Mouse (Mus musculus) midbrain, embryonic 11.5 days (tissue): ENCODE measurements at regions not wholly inside any gene's neighbourhood (a gene's known extent, or its start where the extent isn't known, plus 50 kb on each side); places are given as distances from the start of the nearest gene placed in this dataset.

Experiments used
- ATAC-seq: fragments of 200-750 bp; cut with Nextera tagmentation; 2 replicates; pipeline ENCODE4 v1.8.0; 2017; ENCODE audit warnings: moderate TSS enrichment, moderate library complexity; ENCODE audit not compliant: low FRiP score
- DNase-seq: peaks from one replicate; pipeline ENCODE4 v3.0.0; 2015; ENCODE audit warnings: low spot score; ENCODE audit errors: missing footprints
- H3K27ac ChIP-seq: fragments of 300-500 bp; sonication (generic); 2 replicates; pipeline ENCODE4 v1.5.1; 2014; ENCODE audit warnings: low read depth, low read length
- H3K27me3 ChIP-seq: fragments of 300-500 bp; sonication (generic); 2 replicates; pipeline ENCODE4 v1.6.1; 2014; ENCODE audit warnings: mild to moderate bottlenecking, low read length, moderate library complexity, mixed read lengths; ENCODE audit not compliant: control insufficient read depth, insufficient read depth
- H3K36me3 ChIP-seq: fragments of 300-500 bp; sonication (generic); 2 replicates; pipeline ENCODE4 v1.6.1; 2014; ENCODE audit warnings: mild to moderate bottlenecking, low read length, moderate library complexity, mixed read lengths; ENCODE audit not compliant: control insufficient read depth, insufficient read depth
- H3K4me1 ChIP-seq: fragments of 300-500 bp; sonication (generic); 2 replicates; pipeline ENCODE4 v1.6.1; 2014; ENCODE audit warnings: low read length; ENCODE audit not compliant: control insufficient read depth, insufficient read depth
- H3K4me2 ChIP-seq: fragments of 300-500 bp; sonication (generic); 2 replicates; pipeline ENCODE4 v1.6.1; 2014; ENCODE audit warnings: mild to moderate bottlenecking, moderate library complexity
- H3K4me3 ChIP-seq: fragments of 300-500 bp; sonication (generic); 2 replicates; pipeline ENCODE4 v1.5.1; 2014; ENCODE audit warnings: low read depth, low read length
- H3K9ac ChIP-seq: fragments of 300-500 bp; sonication (generic); 2 replicates; pipeline ENCODE4 v1.6.1; 2014; ENCODE audit warnings: low read length
- H3K9me3 ChIP-seq: fragments of 300-500 bp; sonication (generic); 2 replicates; pipeline ENCODE4 v1.6.1; 2016; ENCODE audit warnings: low read length; ENCODE audit not compliant: control insufficient read depth
- WGBS: fragments of 180-500 bp; shearing (Covaris S2); extraction: QIAGEN DNeasy Blood & Tissue Kit; methylation state at CpG from one replicate; pipeline ENCODE4 v1.1.7; 2014; 5-methylcytosine and 5-hydroxymethylcytosine counted together

GRCm38 (mm10) chr16:39650616-39651015 is 333.5 kb upstream of the Lsamp start:
- Histone ChIP-seq H3K36me3 (no peaks in the 10 kb centered on the region), H3K4me3 (no peak overlapping the region), H3K27ac (no peak overlapping the region), H3K9ac (no peak overlapping the region), H3K4me2 (no peak overlapping the region), H3K9me3 (no peaks in the 10 kb centered on the region), H3K27me3 (no peaks in the 10 kb centered on the region), H3K4me1 (no peaks in the 10 kb centered on the region)
- WGBS = 88% methylated on average over 5 of the region's 5 CpGs
- ATAC-seq (no peak), DNase-seq (no peak)

GRCm38 (mm10) chr16:39667905-39668304 is 316.3 kb upstream of the Lsamp start:
- Histone ChIP-seq H3K36me3 (no peaks in the 10 kb centered on the region), H3K27ac (no peak overlapping the region), H3K4me1 (no peaks in the 10 kb centered on the region), H3K9me3 (no peaks in the 10 kb centered on the region), H3K4me2 (no peak overlapping the region), H3K4me3 (no peak overlapping the region), H3K27me3 (no peaks in the 10 kb centered on the region), H3K9ac (no peak overlapping the region)
- ATAC-seq (no peak), DNase-seq (no peak)
- WGBS = 74% methylated on average over 1 of the region's 1 CpGs

- Histone ChIP-seq H3K4me2 (no peak overlapping the region), H3K27ac (no peak overlapping the region), H3K4me1 (no peaks in the 10 kb centered on the region), H3K9ac (no peak overlapping the region), H3K36me3 (no peaks in the 10 kb centered on the region), H3K9me3 (no peaks in the 10 kb centered on the region), H3K4me3 (no peak overlapping the region), H3K27me3 (no peaks in the 10 kb centered on the region)
- 74% methylated on average over 5 of the region's 5 CpGs for WGBS
- ATAC-seq = no peak
- peak; percentile 62 for DNase-seq
These were observed 311.8 kb upstream of the Lsamp start for GRCm38 (mm10) chr16:39672096-39672985.

GRCm38 (mm10) chr16:39675775-39676174 is 308.4 kb upstream of the Lsamp start:
- Histone ChIP-seq H3K4me2 (no peak overlapping the region), H3K27ac (no peak overlapping the region), H3K36me3 (no peaks in the 10 kb centered on the region), H3K9me3 (no peaks in the 10 kb centered on the region), H3K9ac (no peak overlapping the region), H3K4me3 (no peak overlapping the region), H3K27me3 (no peaks in the 10 kb centered on the region), H3K4me1 (no peaks in the 10 kb centered on the region)
- 79% methylated on average over 3 of the region's 3 CpGs for WGBS
- DNase-seq = no peak
- no peak for ATAC-seq

- 85% methylated on average over 4 of the region's 4 CpGs for WGBS
- no peaks in the 10 kb centered on the region for H3K27me3 ChIP-seq
- H3K9ac ChIP-seq = no peak overlapping the region
- no peak overlapping the region for H3K27ac ChIP-seq
- H3K4me1 ChIP-seq = no peaks in the 10 kb centered on the region
- no peak overlapping the region for H3K4me3 ChIP-seq
- no peak for DNase-seq
- H3K4me2 ChIP-seq = no peak overlapping the region
- ATAC-seq = no peak
- no peaks in the 10 kb centered on the region for H3K9me3 ChIP-seq
- H3K36me3 ChIP-seq = no peaks in the 10 kb centered on the region
These were observed 305.9 kb upstream of the Lsamp start for GRCm38 (mm10) chr16:39678285-39678684.

- WGBS = 89% methylated on average over 2 of the region's 2 CpGs
- Histone ChIP-seq H3K36me3 (no peaks in the 10 kb centered on the region), H3K4me2 (no peak overlapping the region), H3K27ac (no peak overlapping the region), H3K9ac (no peak overlapping the region), H3K27me3 (no peaks in the 10 kb centered on the region), H3K4me3 (no peak overlapping the region), H3K4me1 (no peaks in the 10 kb centered on the region), H3K9me3 (no peaks in the 10 kb centered on the region)
- ATAC-seq = no peak
- DNase-seq = no peak
These were observed 291.1 kb upstream of the Lsamp start for GRCm38 (mm10) chr16:39693061-39693460.

- H3K27me3 ChIP-seq = no peaks in the 10 kb centered on the region
- no peak overlapping the region for H3K9ac ChIP-seq
- H3K4me2 ChIP-seq = no peak overlapping the region
- no peak overlapping the region for H3K27ac ChIP-seq
- 87% methylated on average over 1 of the region's 1 CpGs for WGBS
- H3K4me1 ChIP-seq = no peaks in the 10 kb centered on the region
- DNase-seq = no peak
- no peaks in the 10 kb centered on the region for H3K9me3 ChIP-seq
- ATAC-seq = no peak
- H3K36me3 ChIP-seq = no peaks in the 10 kb centered on the region
- no peak overlapping the region for H3K4me3 ChIP-seq
These were observed 288.3 kb upstream of the Lsamp start for GRCm38 (mm10) chr16:39695855-39696254.

GRCm38 (mm10) chr16:39699201-39699600 is 285.0 kb upstream of the Lsamp start:
- Histone ChIP-seq H3K4me2 (no peak overlapping the region), H3K4me1 (no peaks in the 10 kb centered on the region), H3K36me3 (no peaks in the 10 kb centered on the region), H3K27ac (no peak overlapping the region), H3K9ac (no peak overlapping the region), H3K9me3 (no peaks in the 10 kb centered on the region), H3K4me3 (no peak overlapping the region), H3K27me3 (no peaks in the 10 kb centered on the region)
- DNase-seq (no peak), ATAC-seq (no peak)
- 82% methylated on average over 1 of the region's 1 CpGs for WGBS

GRCm38 (mm10) chr16:39706131-39706530 is 278.0 kb upstream of the Lsamp start:
- Histone ChIP-seq H3K36me3 (no peaks in the 10 kb centered on the region), H3K4me1 (no peaks in the 10 kb centered on the region), H3K4me2 (no peak overlapping the region), H3K9ac (no peak overlapping the region), H3K9me3 (no peaks in the 10 kb centered on the region), H3K27ac (no peak overlapping the region), H3K27me3 (no peaks in the 10 kb centered on the region), H3K4me3 (no peak overlapping the region)
- DNase-seq (no peak), ATAC-seq (no peak)
- 71% methylated on average over 3 of the region's 3 CpGs for WGBS
